Mouse (Mus musculus) myocyte (in vitro differentiated cells): Measurements from ENCODE around the gene Tead2.

Source experiments
- CEBPB ChIP-seq: IDR thresholded peaks from 2 replicates; pipeline ENCODE4 v1.6.1; 2011; ENCODE audit warnings: mild to moderate bottlenecking, moderate library complexity; ENCODE audit not compliant: poor library complexity, insufficient read depth, severe bottlenecking
- MAX ChIP-seq: IDR thresholded peaks from one replicate; pipeline ENCODE4 v1.6.1; 2011; ENCODE audit warnings: low read depth, mild to moderate bottlenecking, control low read depth
- MYOD1 ChIP-seq, 3 experiments: IDR thresholded peaks; one replicate each; pipeline ENCODE4 v1.6.1; 2011; ENCODE audit warnings: control low read depth in 2 of 3, low read depth in 2 of 3, mild to moderate bottlenecking in 2 of 3, moderate library complexity in 1 of 3; ENCODE audit not compliant: insufficient read length in 2 of 3, control insufficient read depth in 1 of 3
- MYOG ChIP-seq, 3 experiments: IDR thresholded peaks; one replicate each; pipeline ENCODE4 v1.6.1; 2011; ENCODE audit warnings: control low read depth in 2 of 3, low read depth in 2 of 3, mild to moderate bottlenecking in 2 of 3; ENCODE audit not compliant: insufficient read length in 2 of 3, control insufficient read depth in 1 of 3, insufficient read depth in 1 of 3
- POLR2A ChIP-seq: IDR thresholded peaks from one replicate; pipeline ENCODE4 v1.6.1; 2011; ENCODE audit warnings: low read depth, mild to moderate bottlenecking, control low read depth, moderate library complexity; ENCODE audit not compliant: insufficient read length
- POLR2AphosphoS2 ChIP-seq: IDR thresholded peaks from one replicate; pipeline ENCODE4 v1.6.1; 2011; ENCODE audit warnings: low read depth, control low read depth; ENCODE audit not compliant: insufficient read length
- TCF12 ChIP-seq: IDR thresholded peaks from one replicate; pipeline ENCODE4 v1.6.1; 2011; ENCODE audit warnings: mild to moderate bottlenecking, control low read depth; ENCODE audit not compliant: poor library complexity, insufficient read depth, severe bottlenecking
- USF1 ChIP-seq: IDR thresholded peaks from one replicate; pipeline ENCODE4 v1.6.1; 2011; ENCODE audit warnings: low read depth, mild to moderate bottlenecking, control low read depth, moderate library complexity

- TF ChIP-seq MAX (no peak), POLR2A (no peak), MYOD1 (IDR thresholded peaks at IDR 0.05; ENCODE audit: control insufficient read depth in 1 of 3, insufficient read length in 2 of 3, low read depth in 2 of 3) (no peak), POLR2AphosphoS2 (no peak), CEBPB (no peak), TCF12 (no peak), USF1 (no peak), MYOG (IDR thresholded peaks at IDR 0.05; ENCODE audit: control insufficient read depth in 1 of 3, insufficient read depth in 1 of 3, insufficient read length in 2 of 3, low read depth in 2 of 3) (no peak)
These were observed 13.0 kb downstream of the Tead2 start for GRCm38 (mm10) chr7:45228548-45228947.
